Mouse (Mus musculus) liver, adult 2 months (tissue): Measurements from ENCODE around the gene Bod1l. TPM values are rescaled to one million over a fixed set of nuclear protein-coding genes. Genes with fewer than 3 reads are reported as not detected.

Source experiments
- DNase-seq: peaks from one replicate; pipeline ENCODE4 v3.0.0-alpha.2; 2011; ENCODE audit warnings: low read depth, low spot score; ENCODE audit errors: extremely low read depth
- H3K27ac ChIP-seq: fragments of 200-500 bp; replicated peaks from 2 replicates; pipeline ENCODE4 v1.5.1; 2012; ENCODE audit warnings: low read depth, mild to moderate bottlenecking, control low read depth, inconsistent platforms, low read length; ENCODE audit not compliant: insufficient read depth
- H3K27me3 ChIP-seq: fragments of 200-500 bp; 2 replicates; pipeline ENCODE4 v1.6.1; 2012; ENCODE audit warnings: mild to moderate bottlenecking, moderate library complexity, low read length, inconsistent platforms; ENCODE audit not compliant: control insufficient read depth, insufficient read depth
- H3K36me3 ChIP-seq: fragments of 200-500 bp; 2 replicates; pipeline ENCODE4 v1.6.1; 2012; ENCODE audit warnings: low read length, inconsistent platforms; ENCODE audit not compliant: control insufficient read depth, insufficient read depth
- H3K4me1 ChIP-seq: fragments of 200-500 bp; 2 replicates; pipeline ENCODE4 v1.6.1; 2011; ENCODE audit warnings: low read length; ENCODE audit not compliant: control insufficient read depth, insufficient read depth
- H3K4me3 ChIP-seq: fragments of 200-500 bp; 2 replicates; pipeline ENCODE4 v1.5.1; 2011; ENCODE audit warnings: low read depth, mild to moderate bottlenecking, control low read depth, low read length, moderate library complexity; ENCODE audit not compliant: insufficient read depth
- H3K79me2 ChIP-seq: fragments of 200-500 bp; 2 replicates; pipeline ENCODE4 v1.6.1; 2012; ENCODE audit warnings: inconsistent platforms, mild to moderate bottlenecking, low read length, moderate library complexity; ENCODE audit not compliant: control insufficient read depth, insufficient read depth
- H3K9ac ChIP-seq: fragments of 200-500 bp; 2 replicates; pipeline ENCODE4 v1.6.1; 2012; ENCODE audit warnings: low read depth, mild to moderate bottlenecking, control low read depth, inconsistent platforms, low read length
- CTCF ChIP-seq: fragments of 200-500 bp; IDR thresholded peaks from 2 replicates; pipeline ENCODE4 v1.5.1; 2011; ENCODE audit warnings: low read depth, low read length, control low read depth
- POLR2A ChIP-seq: fragments of 200-500 bp; IDR thresholded peaks from 2 replicates; pipeline ENCODE4 v1.6.1; 2011; ENCODE audit warnings: low read length, control low read depth; ENCODE audit not compliant: insufficient read depth; ENCODE audit errors: extremely low read depth
- WGBS: fragments of 180-500 bp; shearing (Covaris S2); methylation state at CpG from one replicate; pipeline ENCODE4 v1.1.7; 2018; 5-methylcytosine and 5-hydroxymethylcytosine counted together
- polyA plus RNA-seq: library from polyadenylated mRNA; depleted of rRNA; stranded (reverse); fragments of >200 nt; gene quantifications from 2 replicates; pipeline ENCODE4 v1.2.3, GENCODE M21; 2012; rRNA removed
- total RNA-seq: library from RNA; depleted of rRNA; stranded (reverse); fragments of >200 nt; gene quantifications from 2 replicates; pipeline ENCODE4 v1.2.3, GENCODE M21; 2014; rRNA removed

Bod1l gene
- 7.2 and 9.3 TPM in 2 replicates for total RNA-seq
- polyA plus RNA-seq = 1.2 and 1.5 TPM in 2 replicates

DNA sequence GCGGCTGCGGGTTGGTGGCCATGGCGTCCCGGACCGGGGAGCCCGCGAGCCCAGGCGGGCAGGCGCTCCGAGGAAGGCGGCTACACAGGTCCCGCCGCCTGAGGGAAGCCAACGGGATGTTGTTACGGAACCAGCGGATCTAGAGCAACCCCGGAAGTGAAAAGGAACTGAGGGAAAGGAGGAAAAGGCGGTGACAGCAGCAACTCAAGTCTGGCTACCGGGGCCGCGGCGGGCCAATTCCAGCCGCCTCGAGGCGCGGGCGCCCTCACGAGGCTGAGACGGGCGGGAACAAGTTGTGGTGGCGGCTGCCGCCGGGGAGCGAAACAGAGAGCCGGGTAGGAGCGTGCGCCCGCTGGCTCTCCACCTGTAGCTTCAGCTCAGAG, at the start of gene Bod1l:
Gene Bod1l (minus strand): TSS at position 169 of the 383 bp plus-strand sequence.
- TF ChIP-seq CTCF (peak; percentile 44), POLR2A (peak; percentile 45; the same call in 1 of the 2 replicates)
- H3K36me3 ChIP-seq = no peaks in the 10 kb centered on the region
- DNase-seq = peak; percentile 94
- WGBS = 1% methylated on average over 38 of the region's 38 CpGs
- H3K4me3 ChIP-seq = peak within 1 kb of the TSS; percentile 84
- peak within 1 kb of the TSS; percentile 96 for H3K9ac ChIP-seq
- peaks cover 12% of the 10 kb centered on the region for H3K4me1 ChIP-seq
- no peaks in the 10 kb centered on the region for H3K27me3 ChIP-seq
- H3K27ac ChIP-seq = peak within 1 kb of the TSS; percentile 36
- peaks cover 18% of the 10 kb centered on the region; the same call in 1 of the 2 replicates for H3K79me2 ChIP-seq

GRCm38 (mm10) chr5:41893351-41893750, 49.2 kb upstream of the Bod1l start:
- H3K27me3 ChIP-seq = no peaks in the 10 kb centered on the region
- WGBS = 66% methylated on average over 6 of the region's 6 CpGs
- TF ChIP-seq POLR2A (no peak), CTCF (no peak)

GRCm38 (mm10) chr5:41890871-41891270, 46.8 kb upstream of the Bod1l start:
- H3K4me3 ChIP-seq = no peak overlapping the region
- no peaks in the 10 kb centered on the region for H3K36me3 ChIP-seq
- DNase-seq = no peak
- no peak overlapping the region for H3K9ac ChIP-seq
- no peak overlapping the region for H3K27ac ChIP-seq
- TF ChIP-seq POLR2A (no peak), CTCF (no peak)
- no peaks in the 10 kb centered on the region for H3K4me1 ChIP-seq
- 77% methylated on average over 5 of the region's 5 CpGs for WGBS
- H3K79me2 ChIP-seq = no peaks in the 10 kb centered on the region
- no peaks in the 10 kb centered on the region for H3K27me3 ChIP-seq

More at GRCm38 (mm10) chr5:41893351-41893750, 49.2 kb upstream of the Bod1l start:
- no peaks in the 10 kb centered on the region for H3K79me2 ChIP-seq
- no peak overlapping the region for H3K9ac ChIP-seq
- H3K36me3 ChIP-seq = no peaks in the 10 kb centered on the region
- DNase-seq = no peak
- H3K4me3 ChIP-seq = no peak overlapping the region
- no peaks in the 10 kb centered on the region for H3K4me1 ChIP-seq
- H3K27ac ChIP-seq = no peak overlapping the region

GRCm38 (mm10) chr5:41889245-41889849, 45.2 kb upstream of the Bod1l start:
- Histone ChIP-seq H3K4me3 (no peak overlapping the region), H3K27ac (no peak overlapping the region), H3K9ac (no peak overlapping the region), H3K4me1 (no peaks in the 10 kb centered on the region; the same call in 1 of the 2 replicates), H3K36me3 (no peaks in the 10 kb centered on the region), H3K27me3 (no peaks in the 10 kb centered on the region), H3K79me2 (no peaks in the 10 kb centered on the region)
- DNase-seq = no peak
- whole genome bisulfite sequencing = 86% methylated on average over 8 of the region's 8 CpGs
- TF ChIP-seq POLR2A (no peak), CTCF (no peak)

GRCm38 (mm10) chr5:41888834-41889233, 44.7 kb upstream of the Bod1l start:
- DNase-seq = no peak

GRCm38 (mm10) chr5:41887738-41888137, 43.6 kb upstream of the Bod1l start:
- peak; percentile 63 for DNase-seq
- peaks cover 2% of the 10 kb centered on the region; the same call in 1 of the 2 replicates for H3K27me3 ChIP-seq
- TF ChIP-seq POLR2A (no peak), CTCF (peak; percentile 65; the same call in 1 of the 2 replicates)
- H3K9ac ChIP-seq = no peak overlapping the region
- WGBS = 7% methylated on average over 4 of the region's 4 CpGs
- no peak overlapping the region for H3K27ac ChIP-seq
- H3K79me2 ChIP-seq = no peaks in the 10 kb centered on the region
- H3K4me3 ChIP-seq = no peak overlapping the region
- no peaks in the 10 kb centered on the region for H3K36me3 ChIP-seq
- H3K4me1 ChIP-seq = no peaks in the 10 kb centered on the region; the same call in 1 of the 2 replicates

More at GRCm38 (mm10) chr5:41888834-41889233, 44.7 kb upstream of the Bod1l start:
- no peak for TF ChIP-seq POLR2A
- no peak for TF ChIP-seq CTCF
- 58% methylated on average over 3 of the region's 3 CpGs for WGBS
- no peaks in the 10 kb centered on the region for H3K36me3 ChIP-seq
- no peak overlapping the region for H3K27ac ChIP-seq
- H3K4me3 ChIP-seq = no peak overlapping the region
- H3K27me3 ChIP-seq = peaks cover 2% of the 10 kb centered on the region; the same call in 1 of the 2 replicates
- no peak overlapping the region for H3K9ac ChIP-seq
- H3K4me1 ChIP-seq = no peaks in the 10 kb centered on the region; the same call in 1 of the 2 replicates
- H3K79me2 ChIP-seq = no peaks in the 10 kb centered on the region
